Mouse (Mus musculus): Measurements from ENCODE around the gene 2900026A02Rik.

DNA sequence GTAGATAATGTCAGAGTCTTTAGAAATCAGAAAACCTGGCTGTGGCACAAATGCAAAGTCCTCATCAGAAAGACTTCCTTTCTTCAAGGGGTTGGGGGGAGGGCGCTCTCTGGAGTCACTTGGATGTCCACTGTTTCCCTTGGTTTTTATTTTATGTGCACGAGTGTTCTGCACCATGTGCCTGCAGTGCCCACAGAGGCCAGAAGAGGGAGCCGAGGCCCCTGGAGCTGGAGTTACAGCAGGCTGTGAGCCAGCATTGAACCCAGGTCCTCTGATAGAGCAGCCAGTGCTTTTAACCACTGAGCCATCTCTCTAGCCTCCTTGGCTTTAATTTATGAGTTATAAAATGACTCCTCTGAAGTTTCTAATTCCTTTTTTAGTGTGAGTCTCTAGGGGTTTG, 49.0 kb upstream of the 2900026A02Rik start:
- TF ChIP-seq CTCF (IDR thresholded peaks at IDR 0.05 in 2 of 3, conservative IDR thresholded peaks at IDR 0.05 in 1 of 3; ENCODE audit: control insufficient read depth in 1 of 3, insufficient read depth in 1 of 3, low read depth in 2 of 3, low read length in 3 of 3, poor library complexity in 1 of 3, severe bottlenecking in 1 of 3) (peak in 2 of 3 experiments; percentile 10 to 35; a peak in 3 of 6 replicates), ZMIZ1 (IDR thresholded peaks at IDR 0.05; ENCODE audit: low read depth, low read length) (no peak), TAL1 (IDR thresholded peaks at IDR 0.05; ENCODE audit: low read length) (no peak), USF1 (IDR thresholded peaks at IDR 0.05; ENCODE audit: low read depth, low read length) (no peak), POLR2A (IDR thresholded peaks at IDR 0.05; ENCODE audit: control insufficient read depth in 1 of 2, insufficient read depth in 1 of 2, low read depth in 1 of 2, low read length in 2 of 2, poor library complexity in 1 of 2) (no peak), EP300 (IDR thresholded peaks at IDR 0.05; ENCODE audit: low read depth in 1 of 2, low read length in 2 of 2) (no peak), E2F4 (IDR thresholded peaks at IDR 0.05; ENCODE audit: borderline replicate concordance, low read depth, low read length) (no peak)
